ENCODE assay signal across 8 mouse cellular contexts in genomic region chr3:36521073-36522060, GRCm38 (mm10). TPM values are rescaled to one million over a fixed set of nuclear protein-coding genes. Genes with fewer than 3 reads are reported as not detected.
DNase-seq lines count a peak whose midpoint lies in the region; ATAC-seq and TF ChIP-seq lines count a peak whose summit lies in the region.

Gm11549 (minus strand) TSS chr3:36521813.

- peaks cover 46% of the 10 kb centered on the region for H3K27me3 ChIP-seq in heart, embryonic 10.5 days (ENCODE audit: insufficient read depth, poor library complexity, severe bottlenecking)
- peaks cover 59% of the 10 kb centered on the region for H3K27me3 ChIP-seq in embryonic facial prominence, embryonic 10.5 days (replicated peaks; ENCODE audit: low read depth, poor library complexity, severe bottlenecking)
- peaks cover 48% of the 10 kb centered on the region for H3K27me3 ChIP-seq in liver, embryonic 12.5 days (replicated peaks)
- peaks cover 21% of the 10 kb centered on the region for H3K27me3 ChIP-seq in small intestine, adult 2 months (ENCODE audit: control insufficient read depth, insufficient read depth, low read length)

- H3K9me3 ChIP-seq in heart, embryonic 10.5 days: no peaks in the 10 kb centered on the region
- H3K9me3 ChIP-seq in ES-E14 (ENCODE audit: control insufficient read depth, insufficient read depth, low read depth, low read length): no peaks in the 10 kb centered on the region
- H3K9me3 ChIP-seq in embryonic facial prominence, embryonic 10.5 days: no peaks in the 10 kb centered on the region
- no peaks in the 10 kb centered on the region for H3K9me3 ChIP-seq in liver, embryonic 12.5 days (replicated peaks)

- no peak for DNase-seq in heart, embryonic 10.5 days (ENCODE audit: low spot score)
- DNase-seq in heart, adult 8-10 months (ENCODE audit: low spot score): no peak
- DNase-seq in ES-E14 (ENCODE audit: low read depth, low spot score): no peak
- peak; percentile 64 for DNase-seq in embryonic facial prominence, embryonic 10.5 days (ENCODE audit: low spot score)
- peak; percentile 38 for DNase-seq in heart, postnatal 4 days
- no peak for DNase-seq in cerebellum, adult 11 months

- no peak for ATAC-seq in liver, embryonic 12.5 days

- H3K4me1 ChIP-seq in heart, embryonic 10.5 days: 0 out of 2 replicates have a peak, but pooled peaks cover 4% of the 10 kb centered on the region
- peaks cover 3 to 10% of the 10 kb centered on the region in 2 experiments for H3K4me1 ChIP-seq in ES-E14 (ENCODE audit: control insufficient read depth in 2 of 2, insufficient read depth in 2 of 2, low read length in 2 of 2, poor library complexity in 1 of 2)
- peaks cover 10% of the 10 kb centered on the region for H3K4me1 ChIP-seq in embryonic facial prominence, embryonic 10.5 days
- H3K4me1 ChIP-seq in liver, embryonic 12.5 days: 0 out of 2 replicates have a peak, but pooled peaks cover 3% of the 10 kb centered on the region
- H3K4me1 ChIP-seq in small intestine, adult 2 months (ENCODE audit: control insufficient read depth, insufficient read depth, insufficient read length, low read length): peaks cover 4% of the 10 kb centered on the region

- H3K4me2 ChIP-seq in liver, embryonic 12.5 days: peak within 1 kb of the TSS; percentile 64

- no peaks in the 10 kb centered on the region for H3K36me3 ChIP-seq in heart, embryonic 10.5 days
- no peaks in the 10 kb centered on the region for H3K36me3 ChIP-seq in ES-E14 (ENCODE audit: control insufficient read depth, insufficient read depth, low read length, poor library complexity, severe bottlenecking)
- H3K36me3 ChIP-seq in embryonic facial prominence, embryonic 10.5 days (replicated peaks): no peaks in the 10 kb centered on the region
- no peaks in the 10 kb centered on the region for H3K36me3 ChIP-seq in liver, embryonic 12.5 days
- no peaks in the 10 kb centered on the region for H3K36me3 ChIP-seq in small intestine, adult 2 months (ENCODE audit: control insufficient read depth, insufficient read depth, low read length)

- peak within 1 kb of the TSS; percentile 69 for H3K4me3 ChIP-seq in heart, embryonic 10.5 days
- peak within 1 kb of the TSS; percentile 59 to 62 for H3K4me3 ChIP-seq in ES-E14 (ENCODE audit: insufficient read depth in 1 of 2, low read depth in 1 of 2, low read length in 2 of 2, poor library complexity in 1 of 2, severe bottlenecking in 1 of 2)
- H3K4me3 ChIP-seq in embryonic facial prominence, embryonic 10.5 days: peak within 1 kb of the TSS; percentile 66
- peak within 1 kb of the TSS; percentile 43 for H3K4me3 ChIP-seq in liver, embryonic 12.5 days
- H3K4me3 ChIP-seq in small intestine, adult 2 months (ENCODE audit: low read depth, low read length): peak within 1 kb of the TSS; percentile 44

- no peak for TF ChIP-seq CTCF in small intestine, adult 2 months (IDR thresholded peaks at IDR 0.05; ENCODE audit: extremely low read depth, insufficient read length, insufficient replicate concordance, low read depth, low read length)

- no peak within 1 kb of the TSS for H3K27ac ChIP-seq in heart, embryonic 10.5 days
- no peak within 1 kb of the TSS for H3K27ac ChIP-seq in ES-E14 (ENCODE audit: insufficient read depth, low read depth, low read length, poor library complexity, severe bottlenecking)
- H3K27ac ChIP-seq in embryonic facial prominence, embryonic 10.5 days (replicated peaks): no peak within 1 kb of the TSS
- no peak within 1 kb of the TSS for H3K27ac ChIP-seq in liver, embryonic 12.5 days
- H3K27ac ChIP-seq in small intestine, adult 2 months (ENCODE audit: insufficient read depth, low read depth, low read length): no peak within 1 kb of the TSS

- WGBS in heart, embryonic 10.5 days: under 1% methylated on average over 51 of the region's 51 CpGs
- WGBS in embryonic facial prominence, embryonic 10.5 days: under 1% methylated on average over 51 of the region's 51 CpGs
- WGBS in liver, embryonic 12.5 days (ENCODE audit: insufficient replicate concordance): 3% methylated on average over 51 of the region's 51 CpGs
- WGBS in small intestine, adult 2 months: 2% methylated on average over 51 of the region's 51 CpGs

- no peak for TF ChIP-seq POLR2A in small intestine, adult 2 months (IDR thresholded peaks at IDR 0.05; ENCODE audit: low read depth, low read length)

- in situ Hi-C loops in ES-E14 (cut with MboI; ENCODE audit: low sequenced_read_pairs in 2 of 2, unreplicated experiment in 2 of 2): no loop called here

- H3K9ac ChIP-seq in ES-E14 (ENCODE audit: insufficient read depth, low read depth, low read length, poor library complexity, severe bottlenecking): peak within 1 kb of the TSS; percentile 59
- H3K9ac ChIP-seq in liver, embryonic 12.5 days: no peak within 1 kb of the TSS

TF ChIP-seq in ES-E14, 5 proteins besides CTCF, POLR2A, EP300 and RAD21:
- TF ChIP-seq CHD2 (IDR thresholded peaks at IDR 0.05; ENCODE audit: low read depth, low read length) (no peak), ZNF384 (IDR thresholded peaks at IDR 0.05; ENCODE audit: low read depth, low read length) (no peak), ZC3H11A (IDR thresholded peaks at IDR 0.05; ENCODE audit: borderline replicate concordance, low read depth, low read length) (no peak), MAFK (IDR thresholded peaks at IDR 0.05; ENCODE audit: insufficient read depth, low read depth, low read length) (no peak), HCFC1 (IDR thresholded peaks at IDR 0.05; ENCODE audit: borderline replicate concordance, insufficient read depth, low read length) (no peak)

RNA-seq across cellular contexts. Expression of gene Gm11549, which starts in this region (rescaled TPM):
- not detected in 2 replicates for polyA plus RNA-seq in heart, embryonic 10.5 days (2016; fragmentation: Nextera tagmentation; extraction: Ambion mirVana)
- not detected for total RNA-seq in heart, adult 8-10 months (2022)
- total RNA-seq in ES-E14 (2012; rRNA removed): not detected in 2 replicates
- polyA plus RNA-seq in embryonic facial prominence, embryonic 10.5 days (2016; fragmentation: Nextera tagmentation; extraction: Ambion mirVana): not detected in 2 replicates
- total RNA-seq in heart, postnatal 4 days (2021): under 1 TPM; 0.09 to 0.12 TPM
- not detected in 2 replicates for polyA plus RNA-seq in liver, embryonic 12.5 days (2016; fragmentation: Nextera tagmentation; extraction: Ambion mirVana)
- polyA plus RNA-seq in small intestine, adult 2 months (2012; rRNA removed): 0.09 TPM in 1 of 2 replicates, not detected in the other

Comparison
In these comparisons a context has a peak if more than half of its experiments do, and no peak if none do; other contexts are left out.
1. Peak in DNase-seq and H3K4me3 ChIP-seq in embryonic facial prominence, embryonic 10.5 days; RNA of the gene not detected or under 1 TPM.
2. Peak in DNase-seq in heart, postnatal 4 days; RNA of the gene not detected or under 1 TPM.